Mouse (Mus musculus) spleen, adult 2 months (tissue): ENCODE results near the gene Zbtb25.

ENCODE experiments used
- CTCF ChIP-seq: fragments of 200-500 bp; IDR thresholded peaks from 2 replicates; pipeline ENCODE4 v1.5.1; 2011; ENCODE audit warnings: mild to moderate bottlenecking, inconsistent platforms; ENCODE audit not compliant: insufficient read depth, insufficient read length, insufficient replicate concordance; ENCODE audit errors: extremely low read depth
- POLR2A ChIP-seq: fragments of 200-500 bp; IDR thresholded peaks from 2 replicates; pipeline ENCODE4 v1.6.1; 2011; ENCODE audit warnings: low read depth, low read length, inconsistent platforms

GRCm38 (mm10) chr12:76324679-76325431 is 44.5 kb downstream of the Zbtb25 start, which contains the start of gene Akap5:
- no peak for TF ChIP-seq CTCF
- TF ChIP-seq POLR2A: no peak
